Mouse (Mus musculus): Measurements from ENCODE around the gene Ppargc1a.

Gene Ppargc1a

GRCm38 (mm10) chr5:51552483-51553091 is 14.9 kb downstream of the Ppargc1a start:
- peak; percentile 45 to 57 for DNase-seq (ENCODE audit: low spot score in 2 of 2)

- no peak for DNase-seq (ENCODE audit: low spot score in 2 of 2)
Measured at GRCm38 (mm10) chr5:51551852-51552482, 15.6 kb downstream of the Ppargc1a start.

- DNase-seq (ENCODE audit: low spot score in 2 of 2), result no peak
Measured at GRCm38 (mm10) chr5:51547442-51548035, 20.0 kb downstream of the Ppargc1a start.

- no peak for DNase-seq (ENCODE audit: low spot score in 2 of 2)
Measured at GRCm38 (mm10) chr5:51546817-51547216, 20.7 kb downstream of the Ppargc1a start.

GRCm38 (mm10) chr5:51545133-51546049 is 22.1 kb downstream of the Ppargc1a start:
- DNase-seq (ENCODE audit: low spot score in 2 of 2), result peak in 1 of 2 experiments; percentile 9

GRCm38 (mm10) chr5:51544141-51544735 is 23.3 kb downstream of the Ppargc1a start:
- DNase-seq (ENCODE audit: low spot score in 2 of 2), result no peak

- DNase-seq (ENCODE audit: low spot score in 2 of 2), result no peak
Measured at GRCm38 (mm10) chr5:51541557-51541956, 26.0 kb downstream of the Ppargc1a start.

- DNase-seq (ENCODE audit: low spot score in 2 of 2), result no peak
Measured at GRCm38 (mm10) chr5:51540816-51541215, 26.7 kb downstream of the Ppargc1a start.

GRCm38 (mm10) chr5:51539563-51539962 is 28.0 kb downstream of the Ppargc1a start:
- no peak for DNase-seq (ENCODE audit: low spot score in 2 of 2)

GRCm38 (mm10) chr5:51538319-51538718 is 29.2 kb downstream of the Ppargc1a start:
- no peak for DNase-seq (ENCODE audit: low spot score in 2 of 2)

- DNase-seq (ENCODE audit: low spot score in 2 of 2), result no peak
Measured at GRCm38 (mm10) chr5:51537646-51538030, 29.9 kb downstream of the Ppargc1a start.

- DNase-seq (ENCODE audit: low spot score in 2 of 2), result no peak
Measured at GRCm38 (mm10) chr5:51537009-51537645, 30.4 kb downstream of the Ppargc1a start.

GRCm38 (mm10) chr5:51534456-51534855 is 33.1 kb downstream of the Ppargc1a start:
- DNase-seq (ENCODE audit: low spot score in 2 of 2), result no peak

- DNase-seq (ENCODE audit: low spot score in 2 of 2), result no peak
Measured at GRCm38 (mm10) chr5:51531286-51531685, 36.2 kb downstream of the Ppargc1a start.

GRCm38 (mm10) chr5:51529444-51529843 is 38.1 kb downstream of the Ppargc1a start:
- no peak for DNase-seq (ENCODE audit: low spot score in 2 of 2)

- no peak for DNase-seq (ENCODE audit: low spot score in 2 of 2)
Measured at GRCm38 (mm10) chr5:51528165-51528498, 39.4 kb downstream of the Ppargc1a start.

- DNase-seq (ENCODE audit: low spot score in 2 of 2), result no peak
Measured at GRCm38 (mm10) chr5:51527498-51528164, 39.9 kb downstream of the Ppargc1a start.

GRCm38 (mm10) chr5:51525858-51526257 is 41.7 kb downstream of the Ppargc1a start:
- DNase-seq (ENCODE audit: low spot score in 2 of 2), result no peak

GRCm38 (mm10) chr5:51520807-51521206 is 46.7 kb downstream of the Ppargc1a start:
- no peak for DNase-seq (ENCODE audit: low spot score in 2 of 2)

GRCm38 (mm10) chr5:51517440-51518187 is 49.9 kb downstream of the Ppargc1a start:
- DNase-seq (ENCODE audit: low spot score in 2 of 2), result no peak
